Mouse (Mus musculus): ENCODE results near the gene Ccdc42. TPM values are rescaled to one million over a fixed set of nuclear protein-coding genes. Genes with fewer than 3 reads are reported as not detected.

The Ccdc42 gene
- total RNA-seq (2021): not detected

GRCm38 (mm10) chr11:68586721-68587120, at the start of gene Ccdc42:
Gene Ccdc42, plus strand, starts transcription at chr11:68587021.
- DNase-seq (ENCODE audit: low spot score): no peak
- intact Hi-C loops (cut with DNase I): loop anchor here (5.0 to 10.0 kb wide), 2 partner anchors 108 to 221 kb away; partner anchors contain the start of gene Myh10

GRCm38 (mm10) chr11:68539621-68540020, 47.2 kb upstream of the Ccdc42 start:
- intact Hi-C loops (cut with DNase I): no loop called here
- no peak for DNase-seq (ENCODE audit: low spot score)

GRCm38 (mm10) chr11:68544554-68544953, 42.3 kb upstream of the Ccdc42 start:
- DNase-seq (ENCODE audit: low spot score): no peak
- intact Hi-C loops (cut with DNase I): loop anchor here (2.0 kb wide), 1 partner anchor 52 kb away; no protein-coding TSS in a partner anchor

GRCm38 (mm10) chr11:68545172-68545571, 41.6 kb upstream of the Ccdc42 start:
- intact Hi-C loops (cut with DNase I): loop anchor here (2.0 kb wide), 1 partner anchor 52 kb away; no protein-coding TSS in a partner anchor

GRCm38 (mm10) chr11:68545682-68546222, 41.1 kb upstream of the Ccdc42 start:
- intact Hi-C loops (cut with DNase I): loop anchor here (2.0 kb wide), 1 partner anchor 53 kb away; no protein-coding TSS in a partner anchor
- no peak for DNase-seq (ENCODE audit: low spot score)

More at GRCm38 (mm10) chr11:68545172-68545571, 41.6 kb upstream of the Ccdc42 start:
- DNase-seq (ENCODE audit: low spot score): no peak

GRCm38 (mm10) chr11:68547484-68547883, 39.3 kb upstream of the Ccdc42 start:
- intact Hi-C loops (cut with DNase I): no loop called here
- DNase-seq (ENCODE audit: low spot score): no peak

- no peak for DNase-seq (ENCODE audit: low spot score)
- intact Hi-C loops (cut with DNase I): no loop called here
Observed at GRCm38 (mm10) chr11:68549597-68549996, 37.2 kb upstream of the Ccdc42 start.

GRCm38 (mm10) chr11:68550358-68550757, 36.5 kb upstream of the Ccdc42 start:
- DNase-seq (ENCODE audit: low spot score): no peak
- intact Hi-C loops (cut with DNase I): no loop called here

- DNase-seq (ENCODE audit: low spot score): no peak
- intact Hi-C loops (cut with DNase I): loop anchor here (2.0 kb wide), 1 partner anchor 69 kb away; no protein-coding TSS in a partner anchor
Observed at GRCm38 (mm10) chr11:68553981-68554471, 32.8 kb upstream of the Ccdc42 start.

GRCm38 (mm10) chr11:68555918-68556584, 30.8 kb upstream of the Ccdc42 start, which contains the start of gene Mfsd6l:
Gene Mfsd6l, plus strand, starts transcription at chr11:68556186.
- intact Hi-C loops (cut with DNase I): loop anchor here (2.0 kb wide), 1 partner anchor 71 kb away; no protein-coding TSS in a partner anchor
- DNase-seq (ENCODE audit: low spot score): no peak

GRCm38 (mm10) chr11:68559546-68559945, 27.3 kb upstream of the Ccdc42 start:
- intact Hi-C loops (cut with DNase I): no loop called here
- DNase-seq (ENCODE audit: low spot score): no peak

GRCm38 (mm10) chr11:68561957-68562950, 24.6 kb upstream of the Ccdc42 start:
- no peak for DNase-seq (ENCODE audit: low spot score)
- intact Hi-C loops (cut with DNase I): no loop called here

GRCm38 (mm10) chr11:68564356-68565031, 22.3 kb upstream of the Ccdc42 start:
- DNase-seq (ENCODE audit: low spot score): no peak
- intact Hi-C loops (cut with DNase I): loop anchor here (5.0 kb wide), 2 partner anchors 158 to 243 kb away; no protein-coding TSS in a partner anchor

GRCm38 (mm10) chr11:68565032-68565429, 21.8 kb upstream of the Ccdc42 start:
- no peak for DNase-seq (ENCODE audit: low spot score)
- intact Hi-C loops (cut with DNase I): loop anchor here (5.0 kb wide), 2 partner anchors 157 to 242 kb away; no protein-coding TSS in a partner anchor

- peak; percentile 36 for DNase-seq (ENCODE audit: low spot score)
- intact Hi-C loops (cut with DNase I): loop anchor here (1.0 to 5.0 kb wide), 3 partner anchors 156 to 308 kb away; no protein-coding TSS in a partner anchor
Observed at GRCm38 (mm10) chr11:68566447-68567059, 20.3 kb upstream of the Ccdc42 start.

- no peak for DNase-seq (ENCODE audit: low spot score)
- intact Hi-C loops (cut with DNase I): no loop called here
Observed at GRCm38 (mm10) chr11:68570861-68571260, 16.0 kb upstream of the Ccdc42 start.

GRCm38 (mm10) chr11:68577076-68577475, 9.7 kb upstream of the Ccdc42 start:
- DNase-seq (ENCODE audit: low spot score): no peak
- intact Hi-C loops (cut with DNase I): no loop called here

- intact Hi-C loops (cut with DNase I): no loop called here
- DNase-seq (ENCODE audit: low spot score): no peak
Observed at GRCm38 (mm10) chr11:68579462-68579881, 7.3 kb upstream of the Ccdc42 start.

- intact Hi-C loops (cut with DNase I): loop anchor here (10.0 kb wide), 1 partner anchor 114 kb away; the partner anchor contains the start of gene Myh10
- DNase-seq (ENCODE audit: low spot score): no peak
Observed at GRCm38 (mm10) chr11:68580566-68580965, 6.3 kb upstream of the Ccdc42 start.
